Comparison of ENCODE assay signal across 8 mouse cellular contexts in genomic region chr17:83215529-83216244, GRCm38 (mm10). TPM values are rescaled to one million over a fixed set of nuclear protein-coding genes. Genes with fewer than 3 reads are reported as not detected.
DNase-seq lines count a peak whose midpoint lies in the region; ATAC-seq and TF ChIP-seq lines count a peak whose summit lies in the region.

No protein-coding gene starts in this region.

- H3K9ac ChIP-seq in kidney, postnatal 0 days (ENCODE audit: low read depth, low read length), result peak overlapping the region; percentile 98

- peak overlapping the region; percentile 97 for H3K4me2 ChIP-seq in kidney, postnatal 0 days (ENCODE audit: low read length)

- H3K4me1 ChIP-seq in thymus, adult 2 months (replicated peaks; ENCODE audit: control insufficient read depth, insufficient read depth, low read length), result peaks cover 10% of the 10 kb centered on the region
- peaks cover 37% of the 10 kb centered on the region for H3K4me1 ChIP-seq in kidney, postnatal 0 days (replicated peaks; ENCODE audit: insufficient read depth, low read length)
- peaks cover 25% of the 10 kb centered on the region for H3K4me1 ChIP-seq in small intestine, adult 2 months (ENCODE audit: control insufficient read depth, insufficient read depth, insufficient read length, low read length)

- no peaks in the 10 kb centered on the region for H3K9me3 ChIP-seq in kidney, postnatal 0 days (replicated peaks; ENCODE audit: low read length)

- peak; percentile 6 for DNase-seq in thymus, adult 2 months
- DNase-seq in thymus, adult 18-20 months, result no peak
- DNase-seq in frontal cortex, postnatal 36 days (ENCODE audit: low spot score in 2 of 2), result peak; percentile 39 to 40
- DNase-seq in kidney, postnatal 0 days (ENCODE audit: low spot score), result peak; percentile 41
- peak; percentile 40 for DNase-seq in lung, postnatal 14 days
- DNase-seq in spleen, adult 12 weeks (ENCODE audit: low spot score), result no peak

- 9% methylated on average over 76 of the region's 80 CpGs for WGBS in thymus, adult 2 months
- WGBS in kidney, postnatal 0 days, result under 1% methylated on average over 59 of the region's 80 CpGs
- WGBS in small intestine, adult 2 months, result 1% methylated on average over 80 of the region's 80 CpGs

- no peak for TF ChIP-seq POLR2A in thymus, adult 2 months (IDR thresholded peaks at IDR 0.05; ENCODE audit: control insufficient read depth, extremely low read depth, insufficient read depth, low read length, poor library complexity)
- TF ChIP-seq POLR2A in small intestine, adult 2 months (IDR thresholded peaks at IDR 0.05; ENCODE audit: low read depth, low read length), result no peak

- H3K27me3 ChIP-seq in thymus, adult 2 months (ENCODE audit: control insufficient read depth, insufficient read depth, low read length), result peaks cover 9% of the 10 kb centered on the region
- H3K27me3 ChIP-seq in kidney, postnatal 0 days (ENCODE audit: insufficient read depth, low read length), result no peaks in the 10 kb centered on the region
- peaks cover 7% of the 10 kb centered on the region; the same call in 1 of the 2 replicates for H3K27me3 ChIP-seq in small intestine, adult 2 months (ENCODE audit: control insufficient read depth, insufficient read depth, low read length)

- peak; percentile 17; the same call in 1 of the 2 replicates for ATAC-seq in cerebellum, adult (ENCODE audit: insufficient number of reproducible peaks, low FRiP score, low TSS enrichment)
- ATAC-seq in kidney, postnatal 0 days (replicated peaks; ENCODE audit: low FRiP score, low read depth), result peak; percentile 22

- H3K36me3 ChIP-seq in thymus, adult 2 months (ENCODE audit: control insufficient read depth, insufficient read depth, low read length), result no peaks in the 10 kb centered on the region
- H3K36me3 ChIP-seq in kidney, postnatal 0 days (ENCODE audit: insufficient read depth, low read length), result no peaks in the 10 kb centered on the region
- H3K36me3 ChIP-seq in small intestine, adult 2 months (ENCODE audit: control insufficient read depth, insufficient read depth, low read length), result no peaks in the 10 kb centered on the region

- H3K27ac ChIP-seq in thymus, adult 2 months (ENCODE audit: control insufficient read depth, insufficient read depth, low read length), result no peak overlapping the region
- peak overlapping the region; percentile 91 for H3K27ac ChIP-seq in kidney, postnatal 0 days
- peak overlapping the region; percentile 17 for H3K27ac ChIP-seq in small intestine, adult 2 months (ENCODE audit: insufficient read depth, low read depth, low read length)

- no peak for TF ChIP-seq CTCF in thymus, adult 2 months (IDR thresholded peaks at IDR 0.05; ENCODE audit: borderline replicate concordance, control insufficient read depth, extremely low read depth, insufficient read depth, low read length, poor library complexity)
- no peak for TF ChIP-seq CTCF in kidney, postnatal 0 days (IDR thresholded peaks at IDR 0.05; ENCODE audit: low read depth)
- no peak for TF ChIP-seq CTCF in small intestine, adult 2 months (IDR thresholded peaks at IDR 0.05; ENCODE audit: extremely low read depth, insufficient read length, insufficient replicate concordance, low read depth, low read length)

- peak overlapping the region; percentile 37 for H3K4me3 ChIP-seq in thymus, adult 2 months (ENCODE audit: control insufficient read depth, insufficient read depth, low read length)
- H3K4me3 ChIP-seq in kidney, postnatal 0 days (replicated peaks; ENCODE audit: low read depth, low read length), result peak overlapping the region; percentile 93
- H3K4me3 ChIP-seq in small intestine, adult 2 months (ENCODE audit: low read depth, low read length), result peak overlapping the region; percentile 72

RNA-seq across cellular contexts. Expression of gene Pkdcc, which starts 0.6 kb away (rescaled TPM):
- 37.5 and 50.8 TPM in 2 replicates for polyA plus RNA-seq in thymus, adult 2 months (2012; rRNA removed)
- 28.5 and 29.1 TPM in 2 replicates for polyA plus RNA-seq in kidney, postnatal 0 days (2015; fragmentation: Nextera tagmentation; extraction: Ambion mirVana)
- polyA plus RNA-seq in small intestine, adult 2 months (2012; rRNA removed), result 46.1 and 59.1 TPM in 2 replicates

Comparison
In these comparisons a context has a peak if more than half of its experiments do, and no peak if none do; other contexts are left out.
1. DNase-seq: peak in thymus, adult 2 months (single experiment), frontal cortex, postnatal 36 days (2 of 2), kidney, postnatal 0 days (single experiment) and lung, postnatal 14 days (single experiment); none in thymus, adult 18-20 months (0 of 2) and spleen, adult 12 weeks (single experiment).
2. H3K4me3 ChIP-seq: peak in every context shown above with its lines; median percentile 93 in kidney, postnatal 0 days; 72 in small intestine, adult 2 months; 37 in thymus, adult 2 months.